Mouse (Mus musculus): ENCODE data around the gene Kank4. TPM values are rescaled to one million over a fixed set of nuclear protein-coding genes. Genes with fewer than 3 reads are reported as not detected.

Kank4 gene
- polyA plus RNA-seq, 1 experiment from 2014 or later, result 5.9 TPM

DNA sequence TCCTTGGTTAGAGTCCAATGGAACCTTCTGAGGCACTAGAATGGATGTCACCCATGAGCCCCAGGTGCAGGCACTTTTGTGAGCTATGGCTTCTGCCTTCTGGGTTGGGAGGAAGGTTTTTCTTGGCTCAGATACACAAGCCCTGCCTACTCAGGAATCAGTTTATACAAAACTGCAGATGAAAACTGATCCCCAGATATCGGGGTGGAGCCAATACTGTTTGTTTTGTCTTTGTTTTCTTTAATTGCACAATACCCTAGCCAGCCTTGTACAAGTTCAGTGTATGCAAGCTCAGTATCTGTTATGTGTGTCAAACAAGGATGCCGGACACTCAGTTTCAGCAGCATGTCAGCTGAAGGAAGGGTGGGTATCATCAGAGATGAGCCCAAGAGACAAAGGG, 22.1 kb downstream of the Kank4 start:
- ATAC-seq (ENCODE audit: insufficient read depth) (no peak), DNase-seq (peak; percentile 32)
- no peak for TF ChIP-seq CTCF (IDR thresholded peaks at IDR 0.05; ENCODE audit: low read depth)
- H3K4me2 ChIP-seq, result no peak overlapping the region
- no peak overlapping the region for H3K27ac ChIP-seq (ENCODE audit: low read depth)
- no peaks in the 10 kb centered on the region for H3K27me3 ChIP-seq (ENCODE audit: insufficient read depth, low read length)
- WGBS, result 59% methylated on average over 2 of the region's 2 CpGs
- no peak overlapping the region for H3K4me3 ChIP-seq (ENCODE audit: low read depth, low read length)
- H3K9ac ChIP-seq, result no peak overlapping the region
- H3K9me3 ChIP-seq (ENCODE audit: low read depth, low read length), result no peaks in the 10 kb centered on the region
- peaks cover 14% of the 10 kb centered on the region for H3K4me1 ChIP-seq (ENCODE audit: insufficient read depth)
- peaks cover 3% of the 10 kb centered on the region for H3K36me3 ChIP-seq (ENCODE audit: insufficient read depth)

DNA sequence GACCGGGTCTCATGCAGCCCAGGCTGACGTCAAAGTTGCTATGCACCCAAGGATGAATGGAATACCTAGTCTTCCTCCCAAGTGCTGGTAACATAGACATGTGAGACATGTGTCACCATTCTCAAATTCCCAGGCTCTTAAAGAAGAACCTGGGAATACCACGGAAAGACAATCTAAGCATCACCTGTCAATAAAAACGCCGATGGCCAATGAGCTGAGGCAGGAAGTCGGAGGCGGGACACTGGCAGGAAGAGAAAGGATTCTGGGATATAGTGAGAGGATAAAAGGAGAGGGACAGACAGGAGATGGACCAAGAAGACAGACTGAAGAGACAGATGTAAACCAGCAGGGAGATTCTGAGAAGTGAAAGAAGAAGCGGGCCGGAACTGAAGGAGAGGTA, 23.9 kb downstream of the Kank4 start:
- 91% methylated on average over 9 of the region's 9 CpGs for WGBS
- H3K4me1 ChIP-seq (ENCODE audit: insufficient read depth), result peaks cover 14% of the 10 kb centered on the region

DNA sequence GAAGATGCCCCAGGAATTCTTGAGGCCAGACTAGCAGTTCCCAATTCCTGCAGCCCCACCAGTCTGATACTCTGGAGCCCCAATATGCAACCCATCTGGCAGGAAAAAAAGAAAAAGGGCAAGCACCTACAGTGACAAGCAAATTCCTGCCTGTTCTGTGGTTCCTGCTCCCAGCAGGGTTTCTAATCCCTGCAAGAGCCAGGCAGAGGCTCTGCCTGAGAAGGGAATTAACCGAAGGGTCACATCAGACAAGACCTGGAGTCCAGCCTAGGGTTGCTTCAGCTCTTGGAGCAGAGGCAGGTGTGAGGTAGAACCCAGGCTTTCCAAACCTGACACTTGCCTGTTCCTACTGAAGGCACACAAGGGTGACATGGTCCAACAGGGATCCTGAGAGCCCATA, 26.6 kb downstream of the Kank4 start:
- H3K9me3 ChIP-seq (ENCODE audit: low read depth, low read length), result no peaks in the 10 kb centered on the region
- H3K27me3 ChIP-seq (ENCODE audit: insufficient read depth, low read length), result no peaks in the 10 kb centered on the region
- WGBS, result 65% methylated on average over 1 of the region's 1 CpGs
- DNase-seq (no peak), ATAC-seq (ENCODE audit: insufficient read depth) (no peak)
- H3K36me3 ChIP-seq (ENCODE audit: insufficient read depth), result no peaks in the 10 kb centered on the region
- H3K4me3 ChIP-seq (ENCODE audit: low read depth, low read length), result no peak overlapping the region
- H3K9ac ChIP-seq, result no peak overlapping the region
- H3K4me2 ChIP-seq, result peak overlapping the region; percentile 49
- no peak for TF ChIP-seq CTCF (IDR thresholded peaks at IDR 0.05; ENCODE audit: low read depth)
- H3K4me1 ChIP-seq (ENCODE audit: insufficient read depth), result peaks cover 2% of the 10 kb centered on the region; the same call in 1 of the 2 replicates
- no peak overlapping the region for H3K27ac ChIP-seq (ENCODE audit: low read depth)

More for the DNA sequence above, 23.9 kb downstream of the Kank4 start:
- TF ChIP-seq CTCF (IDR thresholded peaks at IDR 0.05; ENCODE audit: low read depth), result no peak
- Histone ChIP-seq H3K9ac (no peak overlapping the region), H3K4me3 (ENCODE audit: low read depth, low read length) (no peak overlapping the region), H3K4me2 (no peak overlapping the region), H3K27ac (ENCODE audit: low read depth) (no peak overlapping the region), H3K36me3 (ENCODE audit: insufficient read depth) (no peaks in the 10 kb centered on the region), H3K9me3 (ENCODE audit: low read depth, low read length) (no peaks in the 10 kb centered on the region), H3K27me3 (ENCODE audit: insufficient read depth, low read length) (no peaks in the 10 kb centered on the region)
- ATAC-seq (ENCODE audit: insufficient read depth) (no peak), DNase-seq (no peak)

DNA sequence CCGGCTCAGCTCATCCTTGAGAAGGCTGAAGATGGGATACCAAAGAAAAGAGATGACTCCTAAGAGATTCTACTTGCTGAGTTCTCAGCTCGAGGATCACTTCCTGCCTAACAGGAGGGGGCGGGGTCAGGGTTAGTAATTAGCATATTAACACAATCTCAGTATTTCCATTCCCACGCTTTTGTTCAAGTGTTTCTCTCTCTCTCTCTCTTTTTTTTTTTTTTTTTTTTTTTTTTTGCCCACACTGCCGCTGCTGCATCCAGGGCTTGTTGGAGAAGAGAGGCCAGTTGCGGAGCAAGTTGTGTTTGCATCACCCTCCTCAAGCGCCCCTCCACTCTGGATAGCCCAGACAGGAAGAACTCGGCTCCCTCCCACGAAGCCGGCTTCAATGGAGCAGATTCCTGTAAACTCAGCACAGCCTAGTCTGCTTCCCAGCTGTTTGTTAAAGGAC, 27.5 kb downstream of the Kank4 start:
- Histone ChIP-seq H3K9me3 (ENCODE audit: low read depth, low read length) (no peaks in the 10 kb centered on the region), H3K4me3 (ENCODE audit: low read depth, low read length) (no peak overlapping the region; the same call in 1 of the 2 replicates), H3K4me1 (ENCODE audit: insufficient read depth) (0 out of 2 replicates have a peak, but pooled peaks cover under 1% of the 10 kb centered on the region), H3K27ac (ENCODE audit: low read depth) (0 out of 2 replicates have a peak overlapping the region, but pooled peaks have one; percentile 2), H3K9ac (no peak overlapping the region; the same call in 1 of the 2 replicates), H3K36me3 (ENCODE audit: insufficient read depth) (no peaks in the 10 kb centered on the region), H3K4me2 (peak overlapping the region; percentile 49), H3K27me3 (ENCODE audit: insufficient read depth, low read length) (no peaks in the 10 kb centered on the region)
- WGBS, result 4% methylated on average over 10 of the region's 10 CpGs
- ATAC-seq (ENCODE audit: insufficient read depth) (peak; percentile 68), DNase-seq (peak; percentile 75)
- no peak for TF ChIP-seq CTCF (IDR thresholded peaks at IDR 0.05; ENCODE audit: low read depth)

DNA sequence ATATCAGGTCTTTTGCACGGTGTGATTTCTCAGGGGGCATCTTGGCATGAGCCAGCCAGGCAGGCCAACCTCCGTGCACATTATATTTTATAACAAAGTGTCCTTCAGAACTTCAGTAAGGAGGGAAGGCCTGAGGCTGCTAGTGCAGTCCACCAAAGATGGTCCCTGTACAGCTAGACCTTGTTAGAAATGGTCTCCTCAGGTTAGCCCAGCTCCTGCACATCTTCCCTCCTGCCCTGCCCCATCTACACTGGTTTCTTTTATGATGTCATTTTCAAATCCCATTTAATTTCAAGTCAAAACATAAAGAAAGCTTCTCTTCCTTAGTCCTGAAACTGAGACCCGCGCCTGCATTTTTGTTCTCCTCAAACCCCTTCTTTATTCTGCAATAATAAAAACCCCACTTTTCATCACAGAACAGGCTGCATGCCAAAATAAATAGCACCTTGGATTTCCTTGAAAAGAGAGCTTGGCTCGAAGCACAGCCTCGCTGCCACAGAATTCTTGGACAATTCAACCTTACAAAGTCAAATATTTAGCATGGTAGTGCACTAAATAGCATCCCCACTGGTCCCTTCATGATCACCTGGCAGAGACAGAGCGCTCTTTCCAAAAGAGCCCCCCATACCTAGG, 28.1 kb downstream of the Kank4 start:
- H3K4me1 ChIP-seq (ENCODE audit: insufficient read depth), result no peaks in the 10 kb centered on the region
- no peaks in the 10 kb centered on the region for H3K27me3 ChIP-seq (ENCODE audit: insufficient read depth, low read length)
- H3K9ac ChIP-seq, result no peak overlapping the region
- H3K36me3 ChIP-seq (ENCODE audit: insufficient read depth), result 0 out of 2 replicates have a peak, but pooled peaks cover under 1% of the 10 kb centered on the region
- peak; percentile 66 for DNase-seq
- 46% methylated on average over 7 of the region's 7 CpGs for WGBS
- H3K4me2 ChIP-seq, result peak overlapping the region; percentile 49
- TF ChIP-seq CTCF (IDR thresholded peaks at IDR 0.05; ENCODE audit: low read depth), result no peak
- H3K27ac ChIP-seq (ENCODE audit: low read depth), result peak overlapping the region; percentile 37
- H3K9me3 ChIP-seq (ENCODE audit: low read depth, low read length), result no peaks in the 10 kb centered on the region
- ATAC-seq (ENCODE audit: insufficient read depth), result peak; percentile 45
- H3K4me3 ChIP-seq (ENCODE audit: low read depth, low read length), result no peak overlapping the region

GRCm38 (mm10) chr4:98786281-98786680, 31.1 kb downstream of the Kank4 start:
- H3K36me3 ChIP-seq (ENCODE audit: insufficient read depth), result peaks cover 7% of the 10 kb centered on the region; the same call in 1 of the 2 replicates
- 46% methylated on average over 3 of the region's 3 CpGs for WGBS
- no peak overlapping the region for H3K9ac ChIP-seq
- no peaks in the 10 kb centered on the region for H3K27me3 ChIP-seq (ENCODE audit: insufficient read depth, low read length)
- H3K4me2 ChIP-seq, result no peak overlapping the region
- ATAC-seq (ENCODE audit: insufficient read depth), result no peak
- H3K4me1 ChIP-seq (ENCODE audit: insufficient read depth), result no peaks in the 10 kb centered on the region
- H3K9me3 ChIP-seq (ENCODE audit: low read depth, low read length), result no peaks in the 10 kb centered on the region
- DNase-seq, result no peak
- H3K27ac ChIP-seq (ENCODE audit: low read depth), result no peak overlapping the region
- H3K4me3 ChIP-seq (ENCODE audit: low read depth, low read length), result no peak overlapping the region
- no peak for TF ChIP-seq CTCF (IDR thresholded peaks at IDR 0.05; ENCODE audit: low read depth)

DNA sequence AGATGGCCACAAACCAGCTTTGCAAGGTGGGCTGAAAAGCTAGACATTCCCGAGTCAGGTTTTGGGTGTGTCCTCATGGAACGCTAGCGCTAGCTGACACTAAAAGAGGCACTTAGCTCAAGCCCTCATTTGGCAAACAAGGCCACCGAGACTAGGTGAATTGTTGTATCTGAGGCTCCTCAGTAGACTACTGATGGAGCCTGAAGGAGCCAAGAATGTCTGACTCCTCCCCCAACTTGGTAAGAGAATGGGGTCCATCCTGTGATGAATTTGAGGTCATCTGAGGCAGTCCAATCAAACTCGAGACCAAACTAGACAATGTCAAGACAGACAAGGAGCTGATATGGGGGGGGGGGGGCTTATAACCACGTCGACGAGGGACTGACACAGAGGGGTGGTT, 31.5 kb downstream of the Kank4 start:
- Histone ChIP-seq H3K4me1 (ENCODE audit: insufficient read depth) (no peaks in the 10 kb centered on the region), H3K27ac (ENCODE audit: low read depth) (no peak overlapping the region), H3K4me3 (ENCODE audit: low read depth, low read length) (no peak overlapping the region), H3K36me3 (ENCODE audit: insufficient read depth) (peaks cover 7% of the 10 kb centered on the region; the same call in 1 of the 2 replicates), H3K27me3 (ENCODE audit: insufficient read depth, low read length) (no peaks in the 10 kb centered on the region), H3K4me2 (no peak overlapping the region), H3K9me3 (ENCODE audit: low read depth, low read length) (no peaks in the 10 kb centered on the region), H3K9ac (no peak overlapping the region)
- WGBS, result 35% methylated on average over 8 of the region's 8 CpGs
- DNase-seq (peak; percentile 37), ATAC-seq (ENCODE audit: insufficient read depth) (no peak)
- TF ChIP-seq CTCF (IDR thresholded peaks at IDR 0.05; ENCODE audit: low read depth), result no peak

All from lung, embryonic 14.5 days (tissue).